Mouse (Mus musculus): ENCODE measurements around the gene Kalrn. TPM values are rescaled to one million over a fixed set of nuclear protein-coding genes. Genes with fewer than 3 reads are reported as not detected.

Kalrn gene
- polyA plus RNA-seq, 1 experiment from 2014 or later, result 22.8 TPM

DNA sequence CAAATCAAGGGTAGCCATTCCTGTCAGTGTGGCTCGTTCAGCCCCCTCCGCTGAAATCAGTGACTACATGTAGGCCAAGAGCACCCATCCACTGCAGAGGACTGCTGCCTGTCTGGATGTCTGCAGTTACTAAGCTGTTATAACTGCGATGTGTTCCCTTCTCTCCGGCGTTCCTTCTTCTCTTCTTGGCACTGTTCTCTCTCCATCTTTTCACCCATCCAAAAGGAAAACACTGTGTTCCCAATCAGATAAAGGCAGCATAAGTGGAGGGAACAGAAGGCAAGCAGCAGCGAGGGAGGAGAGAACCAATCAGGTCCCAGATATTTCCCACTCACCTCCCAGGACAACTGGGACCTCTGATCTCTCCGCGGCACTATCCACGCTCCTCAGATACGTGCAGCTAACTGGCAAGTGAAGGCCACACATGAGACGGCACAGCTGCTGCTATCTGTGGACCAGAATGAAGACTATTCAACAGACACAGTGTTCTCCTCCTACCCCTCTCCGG is 56.4 kb downstream of the Kalrn start:
- WGBS, result 57% methylated on average over 12 of the region's 12 CpGs
- no peak for DNase-seq (ENCODE audit: low spot score)
- Histone ChIP-seq H3K9me3 (no peaks in the 10 kb centered on the region), H3K4me1 (peaks cover 52% of the 10 kb centered on the region), H3K36me3 (no peaks in the 10 kb centered on the region), H3K4me3 (no peak overlapping the region), H3K27ac (no peak overlapping the region), H3K27me3 (ENCODE audit: insufficient read depth, poor library complexity, severe bottlenecking) (no peaks in the 10 kb centered on the region)

DNA sequence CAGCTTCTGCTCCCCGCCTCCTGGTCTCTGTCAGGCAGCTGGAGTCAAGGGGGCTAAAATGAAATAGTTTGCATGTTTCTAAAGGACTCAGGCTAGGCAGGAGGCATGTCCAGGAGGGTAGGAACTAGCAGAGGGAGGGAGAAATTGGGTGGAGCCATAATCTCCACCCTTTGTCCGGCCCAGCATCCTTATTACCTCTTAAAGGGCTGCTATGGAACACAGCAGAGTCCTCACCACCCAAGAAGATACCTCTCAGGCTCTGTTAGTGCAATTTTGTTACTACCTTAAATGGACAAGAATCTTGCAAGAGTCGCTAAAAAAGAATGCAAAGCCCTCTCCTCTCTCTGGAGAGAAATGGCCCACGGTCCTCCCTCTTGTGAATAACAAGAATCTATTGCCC is 57.8 kb downstream of the Kalrn start:
- no peak overlapping the region for H3K4me3 ChIP-seq
- H3K27ac ChIP-seq, result no peak overlapping the region
- DNase-seq (ENCODE audit: low spot score), result no peak
- H3K9me3 ChIP-seq, result no peaks in the 10 kb centered on the region
- WGBS, result 74% methylated on average over 4 of the region's 4 CpGs
- H3K4me1 ChIP-seq, result peaks cover 56% of the 10 kb centered on the region
- H3K36me3 ChIP-seq, result no peaks in the 10 kb centered on the region
- H3K27me3 ChIP-seq (ENCODE audit: insufficient read depth, poor library complexity, severe bottlenecking), result no peaks in the 10 kb centered on the region

DNA sequence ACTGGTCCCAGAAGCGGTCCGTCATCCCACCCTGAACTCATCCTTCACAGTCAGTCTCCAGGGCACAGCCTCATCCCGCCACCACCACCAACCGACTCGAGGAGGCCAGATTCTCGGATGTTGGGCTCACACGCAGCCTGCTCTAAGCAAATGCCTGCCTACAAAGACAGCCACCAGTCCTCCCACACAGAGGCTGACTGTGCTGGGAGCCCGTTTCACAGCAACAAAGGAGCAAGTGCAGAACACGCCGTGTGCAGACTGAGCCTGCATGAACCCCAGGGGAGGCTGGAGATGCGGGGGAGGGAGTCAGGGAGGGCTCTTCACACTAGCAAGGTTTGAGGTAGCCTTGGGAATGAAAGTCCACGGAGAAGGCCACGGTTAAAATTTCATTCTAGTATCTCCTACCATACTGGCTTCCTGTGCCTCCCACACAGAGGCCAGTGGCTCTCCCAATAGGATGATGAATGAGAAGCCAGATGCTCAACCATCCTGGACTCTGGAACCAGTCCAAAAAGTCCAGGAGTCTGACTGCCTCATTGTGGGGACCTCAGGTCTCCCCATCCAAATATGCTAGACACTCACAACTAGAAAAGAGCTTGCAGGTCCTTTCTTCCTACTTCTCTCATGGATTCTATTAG is 59.3 kb downstream of the Kalrn start:
- Histone ChIP-seq H3K36me3 (no peaks in the 10 kb centered on the region), H3K27me3 (ENCODE audit: insufficient read depth, poor library complexity, severe bottlenecking) (no peaks in the 10 kb centered on the region), H3K4me1 (peaks cover 59% of the 10 kb centered on the region), H3K9me3 (no peaks in the 10 kb centered on the region), H3K4me3 (no peak overlapping the region), H3K27ac (no peak overlapping the region)
- DNase-seq (ENCODE audit: low spot score), result no peak
- WGBS, result 72% methylated on average over 13 of the region's 13 CpGs

DNA sequence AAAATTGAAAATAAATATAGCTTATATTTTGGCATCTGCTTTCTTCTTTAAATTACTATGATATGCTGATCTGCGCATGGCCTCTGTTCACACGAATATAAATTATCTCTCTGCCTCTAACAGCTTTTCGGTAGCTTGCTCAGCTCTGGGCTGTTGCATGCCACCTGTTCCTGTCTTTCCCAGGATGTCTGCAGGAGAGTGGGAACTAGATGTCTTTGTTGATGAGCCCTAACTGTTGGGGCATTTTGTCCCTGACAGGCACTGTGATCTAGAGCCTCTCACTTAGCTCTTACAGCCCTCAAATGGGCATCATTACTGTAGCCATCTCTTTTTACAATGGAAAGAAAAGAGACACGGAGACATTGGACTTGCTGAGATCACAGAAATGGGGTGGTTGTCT is 61.0 kb downstream of the Kalrn start:
- WGBS, result 84% methylated on average over 4 of the region's 4 CpGs
- DNase-seq (ENCODE audit: low spot score), result no peak
- Histone ChIP-seq H3K27ac (no peak overlapping the region), H3K4me3 (no peak overlapping the region), H3K27me3 (ENCODE audit: insufficient read depth, poor library complexity, severe bottlenecking) (no peaks in the 10 kb centered on the region), H3K9me3 (no peaks in the 10 kb centered on the region), H3K36me3 (no peaks in the 10 kb centered on the region), H3K4me1 (peaks cover 54% of the 10 kb centered on the region)

DNA sequence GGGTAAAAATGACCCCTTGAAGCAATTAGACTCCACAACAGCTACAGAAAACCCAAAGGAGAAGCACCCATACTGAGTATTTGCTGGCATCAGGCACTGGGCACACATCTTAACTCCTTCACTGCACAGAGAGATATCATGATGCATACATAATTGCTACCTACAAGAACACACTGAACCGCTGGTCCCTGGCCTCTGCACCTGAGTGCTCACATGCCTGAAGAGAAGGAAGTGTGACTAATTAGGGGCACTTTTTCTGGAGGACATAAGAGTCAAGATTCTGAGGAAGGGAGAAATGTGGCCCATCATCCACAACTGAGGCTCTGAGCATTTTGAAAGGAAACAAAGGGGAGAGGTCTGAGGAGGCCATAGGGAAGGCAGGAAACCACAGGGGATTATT is 65.2 kb downstream of the Kalrn start:
- DNase-seq (ENCODE audit: low spot score), result no peak
- Histone ChIP-seq H3K27me3 (ENCODE audit: insufficient read depth, poor library complexity, severe bottlenecking) (no peaks in the 10 kb centered on the region), H3K27ac (no peak overlapping the region), H3K4me3 (no peak overlapping the region), H3K36me3 (no peaks in the 10 kb centered on the region), H3K9me3 (no peaks in the 10 kb centered on the region), H3K4me1 (peaks cover 21% of the 10 kb centered on the region)
- 65% methylated on average over 1 of the region's 1 CpGs for WGBS

DNA sequence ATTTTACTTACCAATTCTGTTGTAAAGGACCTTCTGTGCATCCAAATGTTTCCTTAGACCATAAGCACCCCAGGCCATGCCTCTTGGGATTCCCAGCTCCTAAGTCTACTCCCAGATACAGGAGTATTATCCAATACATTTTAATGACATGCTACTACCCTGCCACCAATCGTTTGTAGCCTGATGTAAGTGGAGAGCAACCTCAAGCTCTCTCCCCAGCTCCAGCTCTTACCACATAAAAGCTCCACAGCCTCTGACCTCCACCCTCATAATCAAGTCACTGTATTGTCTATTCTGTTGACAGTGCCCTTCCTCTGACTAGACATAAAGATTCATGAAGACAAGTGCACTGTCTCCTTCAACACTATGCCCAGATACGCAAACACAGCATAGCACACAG is 67.3 kb downstream of the Kalrn start:
- Histone ChIP-seq H3K27me3 (ENCODE audit: insufficient read depth, poor library complexity, severe bottlenecking) (no peaks in the 10 kb centered on the region), H3K4me1 (peaks cover 25% of the 10 kb centered on the region), H3K36me3 (no peaks in the 10 kb centered on the region), H3K4me3 (no peak overlapping the region), H3K9me3 (no peaks in the 10 kb centered on the region), H3K27ac (no peak overlapping the region)
- DNase-seq (ENCODE audit: low spot score), result no peak
- WGBS, result 88% methylated on average over 2 of the region's 2 CpGs

DNA sequence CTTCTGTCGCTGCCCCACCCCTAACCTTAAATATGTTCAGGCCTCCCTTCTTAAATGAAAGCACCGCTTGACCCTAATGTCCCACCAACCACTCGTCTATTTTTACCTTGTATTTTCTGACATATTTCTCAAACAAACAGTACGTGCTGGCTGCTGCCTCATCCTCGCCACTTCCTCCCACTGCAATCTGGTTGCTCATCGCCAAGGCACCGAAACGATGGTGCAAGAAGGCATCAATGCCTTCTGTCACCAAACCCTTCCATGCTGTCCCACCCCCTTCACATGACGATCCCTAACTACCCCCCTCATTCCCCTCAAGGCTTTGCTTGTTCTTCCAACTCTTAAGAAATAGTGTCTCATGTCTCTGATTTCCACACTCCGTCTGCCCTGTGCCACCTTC is 69.1 kb downstream of the Kalrn start:
- WGBS, result 85% methylated on average over 10 of the region's 10 CpGs
- Histone ChIP-seq H3K4me1 (peaks cover 17% of the 10 kb centered on the region), H3K9me3 (no peaks in the 10 kb centered on the region), H3K27me3 (ENCODE audit: insufficient read depth, poor library complexity, severe bottlenecking) (no peaks in the 10 kb centered on the region), H3K36me3 (no peaks in the 10 kb centered on the region), H3K4me3 (no peak overlapping the region), H3K27ac (no peak overlapping the region)
- DNase-seq (ENCODE audit: low spot score), result no peak

DNA sequence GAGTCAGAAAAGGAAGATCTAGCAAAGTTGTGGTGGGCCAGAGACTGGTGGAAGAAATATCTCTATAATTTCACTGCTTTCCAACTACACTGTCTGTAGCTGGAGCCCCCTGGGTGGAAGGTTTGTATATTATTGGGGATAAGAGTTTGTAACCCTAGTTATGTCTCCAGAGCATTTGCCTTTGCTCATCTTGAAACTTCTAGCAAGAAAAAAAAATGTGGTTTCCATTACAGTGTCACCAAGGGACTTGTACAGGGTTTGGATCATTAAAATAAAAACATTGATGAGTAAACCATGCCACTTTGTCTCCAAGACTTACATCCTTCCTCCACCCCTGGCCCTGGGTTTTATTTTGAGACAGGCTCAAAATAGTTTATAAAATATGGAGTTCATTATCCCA is 71.2 kb downstream of the Kalrn start:
- H3K4me3 ChIP-seq, result no peak overlapping the region
- H3K36me3 ChIP-seq, result no peaks in the 10 kb centered on the region
- DNase-seq (ENCODE audit: low spot score), result no peak
- no peak overlapping the region for H3K27ac ChIP-seq
- no peaks in the 10 kb centered on the region for H3K27me3 ChIP-seq (ENCODE audit: insufficient read depth, poor library complexity, severe bottlenecking)
- H3K4me1 ChIP-seq, result 0 out of 2 replicates have a peak, but pooled peaks cover 3% of the 10 kb centered on the region
- H3K9me3 ChIP-seq, result no peaks in the 10 kb centered on the region

DNA sequence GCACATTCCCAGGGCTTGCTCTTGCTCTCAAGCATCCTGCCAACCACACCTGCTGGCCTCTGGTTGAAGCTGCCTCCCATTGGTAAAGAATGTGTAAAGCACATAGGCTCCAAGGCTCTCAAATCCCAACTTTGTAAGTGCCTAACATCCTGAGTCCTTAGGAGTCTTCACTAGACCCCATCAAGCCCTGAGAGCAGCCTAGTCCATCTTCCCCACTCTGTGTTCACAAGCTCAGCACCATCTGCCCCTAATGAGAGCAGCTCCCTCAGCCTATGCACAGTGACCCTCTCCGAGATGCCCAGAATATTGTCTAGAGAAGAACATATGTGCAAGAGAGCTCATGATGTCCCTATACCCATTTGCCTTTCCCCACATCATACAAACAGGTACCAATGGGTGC is 78.6 kb downstream of the Kalrn start:
- no peak overlapping the region for H3K27ac ChIP-seq
- H3K4me1 ChIP-seq, result peaks cover 27% of the 10 kb centered on the region
- no peak overlapping the region for H3K4me3 ChIP-seq
- no peaks in the 10 kb centered on the region for H3K27me3 ChIP-seq (ENCODE audit: insufficient read depth, poor library complexity, severe bottlenecking)
- no peak for DNase-seq (ENCODE audit: low spot score)
- 74% methylated on average over 1 of the region's 1 CpGs for WGBS
- H3K36me3 ChIP-seq, result no peaks in the 10 kb centered on the region
- no peaks in the 10 kb centered on the region for H3K9me3 ChIP-seq

DNA sequence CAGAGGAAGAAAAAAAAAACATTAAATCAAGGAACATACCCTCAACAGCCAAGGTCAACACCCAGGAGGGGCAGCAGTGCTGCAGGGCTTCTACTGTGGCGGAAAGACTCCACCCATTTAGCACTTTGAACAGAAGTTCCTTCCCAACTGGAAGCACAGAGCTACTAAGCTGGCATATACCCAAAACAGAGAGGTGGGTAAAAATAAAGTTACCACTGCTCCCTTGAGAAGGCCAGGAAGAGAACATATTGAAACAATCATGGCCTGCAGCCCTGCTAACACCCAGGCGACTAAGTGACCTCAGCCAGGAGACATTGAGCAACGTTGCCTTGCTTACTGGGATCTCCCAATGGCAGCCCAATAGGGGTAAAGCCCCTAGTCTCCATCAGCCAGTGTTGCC is 79.4 kb downstream of the Kalrn start:
- no peaks in the 10 kb centered on the region for H3K36me3 ChIP-seq
- no peak for DNase-seq (ENCODE audit: low spot score)

DNA sequence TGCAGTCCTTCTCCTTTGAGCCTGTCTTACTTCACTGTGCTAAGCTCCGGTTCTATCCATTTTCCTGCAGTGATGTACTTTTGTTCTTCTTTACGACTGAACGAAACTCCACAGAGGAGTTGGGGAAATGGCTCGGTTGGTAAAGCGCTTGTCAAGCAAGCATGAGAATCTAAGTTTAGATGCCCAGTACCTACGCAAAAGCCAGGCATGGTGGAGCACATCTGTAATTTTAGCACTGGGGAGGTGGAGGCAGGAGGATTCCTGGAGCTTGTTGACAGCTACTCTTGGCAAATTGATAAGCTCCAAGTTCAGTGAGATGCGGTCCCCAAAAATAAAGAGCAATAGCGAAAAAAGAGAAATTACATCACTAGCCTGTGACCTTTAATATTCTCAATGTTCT is 82.1 kb downstream of the Kalrn start:
- H3K27ac ChIP-seq, result peak overlapping the region; percentile 69; the same call in 1 of the 2 replicates
- no peak overlapping the region for H3K4me3 ChIP-seq
- no peaks in the 10 kb centered on the region for H3K27me3 ChIP-seq (ENCODE audit: insufficient read depth, poor library complexity, severe bottlenecking)
- H3K9me3 ChIP-seq, result no peaks in the 10 kb centered on the region
- no peak for DNase-seq (ENCODE audit: low spot score)
- 51% methylated on average over 8 of the region's 8 CpGs for WGBS
- peaks cover 38% of the 10 kb centered on the region for H3K4me1 ChIP-seq
- no peaks in the 10 kb centered on the region for H3K36me3 ChIP-seq

More for the DNA sequence above, 79.4 kb downstream of the Kalrn start:
- no peak overlapping the region for H3K27ac ChIP-seq
- no peaks in the 10 kb centered on the region for H3K9me3 ChIP-seq
- no peaks in the 10 kb centered on the region for H3K27me3 ChIP-seq (ENCODE audit: insufficient read depth, poor library complexity, severe bottlenecking)
- 71% methylated on average over 3 of the region's 3 CpGs for WGBS
- peaks cover 33% of the 10 kb centered on the region for H3K4me1 ChIP-seq
- H3K4me3 ChIP-seq, result no peak overlapping the region

DNA sequence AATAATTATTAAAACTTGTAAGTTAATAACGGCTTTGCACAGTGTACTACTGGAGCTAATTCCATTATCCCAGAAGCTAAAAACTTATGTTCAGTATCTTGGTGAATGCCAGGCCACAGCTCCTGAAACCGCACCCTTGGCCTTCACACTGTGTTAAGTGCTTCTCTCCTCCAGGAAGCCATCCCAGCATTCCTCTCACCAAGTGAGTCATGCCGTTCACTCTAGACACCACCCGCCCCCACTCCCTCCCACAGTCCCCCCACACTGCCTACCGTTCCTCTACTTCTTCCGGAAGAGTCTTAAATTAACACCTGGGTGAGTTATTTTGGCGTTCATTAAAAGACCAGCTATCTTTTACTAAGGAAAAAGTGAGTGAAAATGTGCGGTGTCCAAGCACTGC is 82.8 kb downstream of the Kalrn start:
- Histone ChIP-seq H3K4me1 (peaks cover 45% of the 10 kb centered on the region), H3K9me3 (no peaks in the 10 kb centered on the region), H3K4me3 (no peak overlapping the region), H3K27me3 (ENCODE audit: insufficient read depth, poor library complexity, severe bottlenecking) (no peaks in the 10 kb centered on the region), H3K27ac (peak overlapping the region; percentile 69; the same call in 1 of the 2 replicates), H3K36me3 (no peaks in the 10 kb centered on the region)
- DNase-seq (ENCODE audit: low spot score), result no peak
- 33% methylated on average over 8 of the region's 8 CpGs for WGBS

DNA sequence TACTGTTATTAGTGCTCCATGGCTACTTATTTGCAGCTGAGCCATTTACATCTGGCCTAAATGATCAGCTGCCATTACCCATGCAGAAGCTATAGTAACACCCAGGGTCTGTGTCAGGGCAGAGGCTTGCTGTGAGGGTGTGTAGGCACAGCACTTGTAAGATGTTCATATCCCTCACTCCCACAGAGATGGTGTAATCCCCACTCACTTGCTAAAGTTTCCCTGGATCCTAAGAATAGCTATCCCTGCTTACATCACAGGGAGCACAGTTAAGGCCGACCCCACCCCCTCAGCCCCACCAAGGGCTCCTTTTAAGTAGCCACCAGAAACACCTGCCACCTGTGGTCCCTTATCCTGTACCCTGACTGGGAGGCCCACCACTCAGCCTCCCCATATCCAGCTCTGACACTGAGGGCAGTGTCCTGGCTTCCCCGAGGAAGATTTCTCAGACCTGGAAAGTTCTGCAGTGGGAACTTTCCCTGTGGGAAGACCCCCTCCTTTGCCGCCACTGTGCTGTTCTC is 83.5 kb downstream of the Kalrn start:
- H3K27ac ChIP-seq, result peak overlapping the region; percentile 69
- 39% methylated on average over 3 of the region's 3 CpGs for WGBS
- H3K4me1 ChIP-seq, result peaks cover 51% of the 10 kb centered on the region

DNA sequence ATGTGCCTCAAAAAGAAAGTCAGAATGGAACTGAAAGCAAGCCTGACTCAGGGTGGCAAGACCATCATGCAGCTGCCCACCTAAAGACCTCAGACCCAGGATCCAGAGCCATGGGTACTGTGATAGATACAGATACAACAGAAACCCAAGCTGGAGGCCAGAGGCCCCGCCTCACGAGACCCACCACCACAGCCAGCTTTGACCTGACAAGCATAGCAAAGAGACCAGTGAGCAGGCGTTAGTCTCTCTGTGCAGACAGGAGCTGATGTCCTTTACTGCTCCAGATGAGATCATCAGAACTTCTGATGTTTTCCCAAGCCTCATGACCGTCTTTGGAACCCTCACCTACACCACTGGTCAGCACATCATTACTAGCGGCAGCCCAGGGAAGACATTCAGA is 85.5 kb downstream of the Kalrn start:
- Histone ChIP-seq H3K4me1 (peaks cover 48% of the 10 kb centered on the region), H3K4me3 (no peak overlapping the region), H3K36me3 (no peaks in the 10 kb centered on the region), H3K9me3 (no peaks in the 10 kb centered on the region), H3K27ac (no peak overlapping the region), H3K27me3 (ENCODE audit: insufficient read depth, poor library complexity, severe bottlenecking) (no peaks in the 10 kb centered on the region)
- DNase-seq (ENCODE audit: low spot score), result no peak
- WGBS, result 77% methylated on average over 5 of the region's 5 CpGs

More for the DNA sequence above, 83.5 kb downstream of the Kalrn start:
- Histone ChIP-seq H3K27me3 (ENCODE audit: insufficient read depth, poor library complexity, severe bottlenecking) (no peaks in the 10 kb centered on the region), H3K4me3 (no peak overlapping the region), H3K36me3 (no peaks in the 10 kb centered on the region), H3K9me3 (no peaks in the 10 kb centered on the region)
- DNase-seq (ENCODE audit: low spot score), result no peak

Measured in heart, embryonic 10.5 days (tissue).